Mouse (Mus musculus) ES-Bruce4 (cell line): ENCODE measurements at regions not wholly inside any gene's neighbourhood (a gene's known extent, or its start where the extent isn't known, plus 50 kb on each side); places are given as distances from the start of the nearest gene placed in this dataset.

Experiments used
- CTCF ChIP-seq: IDR thresholded peaks from one replicate; pipeline ENCODE4 v1.8.1; 2011; ENCODE audit warnings: low read depth, low read length
- EP300 ChIP-seq: IDR thresholded peaks from 2 replicates; pipeline ENCODE4 v1.6.1; 2011; ENCODE audit warnings: low read depth, low read length; ENCODE audit not compliant: insufficient read depth

DNA sequence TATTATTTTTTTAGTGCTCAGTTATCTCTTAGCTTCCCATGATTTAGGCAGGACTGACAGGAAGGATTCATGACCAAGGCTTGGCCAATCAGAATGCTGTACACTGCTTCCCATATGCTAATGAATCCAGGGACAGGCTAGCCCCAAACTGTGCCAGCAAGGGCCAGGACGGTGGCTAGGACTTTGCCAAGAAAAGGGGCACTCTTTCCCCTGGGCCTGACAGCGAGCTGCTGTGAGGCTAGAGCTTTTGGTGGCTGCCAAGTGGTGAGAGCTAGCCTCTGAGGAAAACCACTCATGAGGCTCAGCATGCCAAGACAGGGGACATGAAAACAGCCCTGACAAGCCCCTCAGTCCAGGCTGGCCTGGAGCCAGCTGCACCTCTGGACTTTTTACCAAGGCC, 69.0 kb upstream of the Unc5a start:
- TF ChIP-seq CTCF (no peak), EP300 (no peak)
